Mouse (Mus musculus) kidney, embryonic 15.5 days (tissue): ENCODE measurements around the gene Cradd. TPM values are rescaled to one million over a fixed set of nuclear protein-coding genes. Genes with fewer than 3 reads are reported as not detected.

Experiments used
- ATAC-seq: fragments of 200-750 bp; cut with Nextera tagmentation; replicated peaks from 2 replicates; pipeline ENCODE4 v1.8.0; 2017; ENCODE audit warnings: moderate TSS enrichment; ENCODE audit not compliant: low FRiP score
- H3K27ac ChIP-seq: fragments of 300-500 bp; sonication (generic); 2 replicates; pipeline ENCODE4 v1.5.1; 2015; ENCODE audit warnings: mild to moderate bottlenecking, inconsistent platforms
- H3K27me3 ChIP-seq: fragments of 300-500 bp; sonication (generic); 2 replicates; pipeline ENCODE4 v1.6.1; 2015; ENCODE audit warnings: inconsistent platforms
- H3K36me3 ChIP-seq: fragments of 300-500 bp; sonication (generic); 2 replicates; pipeline ENCODE4 v1.6.1; 2015; ENCODE audit warnings: inconsistent platforms
- H3K4me1 ChIP-seq: fragments of 300-500 bp; sonication (generic); 2 replicates; pipeline ENCODE4 v1.6.1; 2015; ENCODE audit warnings: inconsistent platforms
- H3K4me2 ChIP-seq: fragments of 300-500 bp; sonication (generic); 2 replicates; pipeline ENCODE4 v1.6.1; 2015; ENCODE audit warnings: moderate library complexity, mild to moderate bottlenecking, inconsistent platforms
- H3K4me3 ChIP-seq: fragments of 300-500 bp; sonication (generic); replicated peaks from 2 replicates; pipeline ENCODE4 v1.5.1; 2015; ENCODE audit warnings: mild to moderate bottlenecking, inconsistent platforms
- H3K9ac ChIP-seq: fragments of 300-500 bp; sonication (generic); 2 replicates; pipeline ENCODE4 v1.6.1; 2015; ENCODE audit warnings: mild to moderate bottlenecking, inconsistent platforms
- H3K9me3 ChIP-seq: fragments of 300-500 bp; sonication (generic); replicated peaks from 2 replicates; pipeline ENCODE4 v1.6.1; 2016; ENCODE audit warnings: inconsistent platforms
- WGBS: fragments of 180-500 bp; shearing (Covaris S2); methylation state at CpG from one replicate; pipeline ENCODE4 v1.1.7; 2015; ENCODE audit warnings: mixed read lengths; 5-methylcytosine and 5-hydroxymethylcytosine counted together
- polyA plus RNA-seq: library from polyadenylated mRNA; unstranded; fragments of >200 nt; fragmentation: Nextera tagmentation; extraction: Ambion mirVana; gene quantifications from 2 replicates; pipeline ENCODE4 v1.2.1, GENCODE M21; 2015

The Cradd gene
- polyA plus RNA-seq, 1 experiment from 2014 or later, result 9.3 TPM

DNA sequence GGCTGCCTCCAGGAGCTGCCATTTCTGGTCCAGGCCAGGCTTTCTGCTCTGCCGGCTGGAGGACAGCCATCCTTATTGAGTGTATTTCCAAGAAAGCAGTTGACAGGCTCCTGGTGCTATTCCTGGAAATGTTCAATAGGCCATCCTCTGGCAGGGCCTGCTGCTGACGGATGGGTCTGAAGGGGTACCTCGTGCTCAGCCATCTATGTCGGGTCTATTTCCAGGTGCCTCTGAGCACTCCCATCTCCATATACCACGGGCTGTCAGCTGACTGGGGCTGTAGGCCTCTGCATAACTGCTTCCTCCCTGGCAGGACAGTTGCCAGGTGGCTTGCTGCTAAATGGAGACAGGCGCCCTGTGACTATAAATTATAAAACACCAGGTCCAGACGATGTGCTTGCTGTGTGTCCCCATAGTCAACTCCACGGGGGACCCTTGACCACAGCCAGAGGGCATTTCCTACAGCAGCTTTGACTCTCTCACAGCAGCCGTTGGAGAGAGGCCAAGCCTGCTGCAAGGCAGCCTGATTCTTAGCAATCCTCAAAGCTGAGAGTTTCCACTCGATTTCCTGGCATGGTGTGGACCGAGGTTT, 181.0 kb downstream of the Cradd start:
- Histone ChIP-seq H3K9ac (no peak overlapping the region), H3K9me3 (no peaks in the 10 kb centered on the region), H3K27ac (peak overlapping the region; percentile 42), H3K4me3 (no peak overlapping the region), H3K4me2 (0 out of 2 replicates have a peak overlapping the region, but pooled peaks have one; percentile 0), H3K4me1 (peaks cover 48% of the 10 kb centered on the region), H3K36me3 (no peaks in the 10 kb centered on the region), H3K27me3 (no peaks in the 10 kb centered on the region)
- peak; percentile 59 for ATAC-seq
- 15% methylated on average over 11 of the region's 11 CpGs for WGBS

DNA sequence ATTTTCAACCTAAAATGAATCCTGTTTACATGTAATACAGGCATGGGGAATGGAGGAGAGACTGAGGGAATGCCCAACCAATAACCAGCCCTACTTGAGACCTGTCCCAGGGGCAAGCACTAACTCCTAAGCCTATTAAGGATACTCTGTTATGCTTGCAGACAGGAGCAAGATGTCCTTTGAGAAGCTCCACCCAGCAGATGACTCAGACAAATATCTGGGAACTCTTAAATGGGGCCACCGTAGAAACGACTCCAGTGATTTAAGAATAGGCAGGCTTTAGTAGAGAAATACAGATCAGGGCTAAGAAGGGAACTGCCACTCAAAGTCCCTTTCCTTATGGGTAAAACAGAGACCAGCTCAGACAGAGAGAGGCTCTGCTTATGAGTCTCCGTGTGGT, 182.9 kb downstream of the Cradd start:
- Histone ChIP-seq H3K36me3 (no peaks in the 10 kb centered on the region), H3K27me3 (no peaks in the 10 kb centered on the region), H3K9ac (no peak overlapping the region), H3K4me2 (no peak overlapping the region), H3K4me3 (no peak overlapping the region), H3K4me1 (peaks cover 37% of the 10 kb centered on the region), H3K9me3 (no peaks in the 10 kb centered on the region), H3K27ac (no peak overlapping the region)
- 73% methylated on average over 3 of the region's 3 CpGs for WGBS
- no peak for ATAC-seq

DNA sequence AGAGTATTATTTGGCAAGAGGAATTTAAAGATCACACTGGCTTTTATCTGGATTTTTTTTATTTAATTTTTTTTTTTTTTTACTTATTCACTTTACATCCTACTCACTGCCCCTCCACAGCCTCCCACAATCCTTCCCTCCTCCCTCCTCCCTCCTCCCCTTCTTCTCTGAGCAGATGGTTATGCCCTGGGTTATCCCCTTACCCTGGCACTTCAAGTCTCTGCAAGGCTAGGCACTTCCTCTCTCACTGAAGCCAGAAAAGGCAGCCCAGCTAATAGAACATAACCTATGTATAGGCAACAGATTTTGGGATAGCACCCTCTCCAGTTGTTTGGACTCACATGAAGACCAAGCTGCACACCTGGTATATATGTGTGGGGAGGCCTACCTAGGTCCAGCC, 183.7 kb downstream of the Cradd start:
- no peak overlapping the region for H3K4me2 ChIP-seq
- H3K4me3 ChIP-seq, result no peak overlapping the region
- H3K9ac ChIP-seq, result no peak overlapping the region
- peaks cover 30% of the 10 kb centered on the region for H3K4me1 ChIP-seq
- H3K27ac ChIP-seq, result no peak overlapping the region
- ATAC-seq, result no peak
- H3K36me3 ChIP-seq, result no peaks in the 10 kb centered on the region
- H3K27me3 ChIP-seq, result no peaks in the 10 kb centered on the region
- no peaks in the 10 kb centered on the region for H3K9me3 ChIP-seq

DNA sequence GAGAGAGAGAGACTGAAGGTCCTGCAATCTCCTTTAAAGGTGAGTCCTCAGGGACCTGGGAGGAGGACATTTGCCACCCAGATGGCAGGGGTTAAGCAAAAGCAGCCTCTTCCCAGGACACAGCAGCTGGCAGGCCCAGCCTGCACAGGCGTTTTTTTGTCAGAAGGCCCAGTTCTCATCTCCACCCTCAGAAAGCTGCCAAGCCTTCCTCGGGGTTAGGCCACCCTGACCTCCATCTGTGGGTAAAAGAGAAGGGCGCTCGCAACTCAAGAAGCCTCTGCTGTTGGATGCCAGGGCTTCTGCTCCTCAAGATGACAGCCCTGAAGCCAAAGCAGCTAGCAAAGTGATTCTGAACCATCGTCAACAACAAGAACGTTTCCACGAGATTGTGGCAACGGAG, 184.3 kb downstream of the Cradd start:
- Histone ChIP-seq H3K36me3 (no peaks in the 10 kb centered on the region), H3K27ac (no peak overlapping the region), H3K9me3 (no peaks in the 10 kb centered on the region), H3K4me2 (no peak overlapping the region), H3K27me3 (no peaks in the 10 kb centered on the region), H3K4me3 (no peak overlapping the region), H3K9ac (no peak overlapping the region), H3K4me1 (peaks cover 25% of the 10 kb centered on the region)
- 69% methylated on average over 8 of the region's 8 CpGs for WGBS
- no peak for ATAC-seq

DNA sequence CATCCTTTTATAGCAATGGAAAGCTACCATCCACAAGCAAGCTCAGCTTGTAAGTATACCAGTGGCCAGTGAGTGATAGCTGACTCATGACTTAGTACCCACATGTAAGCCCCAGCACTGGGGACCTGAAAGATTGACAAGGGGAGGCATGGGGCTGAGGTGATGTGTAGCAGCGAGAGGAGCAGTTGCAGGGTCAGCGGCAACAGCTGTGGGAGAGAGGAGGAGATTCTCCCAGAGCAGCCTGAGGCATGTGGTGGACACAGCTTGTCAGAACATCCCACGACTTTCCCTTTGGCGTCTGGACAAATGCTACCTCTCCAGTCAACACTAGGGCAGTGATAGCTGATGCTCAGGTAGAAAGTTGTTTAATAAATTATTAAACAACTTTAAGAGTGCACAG, 190.9 kb downstream of the Cradd start:
- no peak overlapping the region for H3K4me3 ChIP-seq
- no peaks in the 10 kb centered on the region for H3K27me3 ChIP-seq
- 74% methylated on average over 4 of the region's 4 CpGs for WGBS
- H3K9me3 ChIP-seq, result no peaks in the 10 kb centered on the region
- no peak overlapping the region for H3K9ac ChIP-seq
- ATAC-seq, result no peak
- H3K4me2 ChIP-seq, result no peak overlapping the region
- H3K36me3 ChIP-seq, result no peaks in the 10 kb centered on the region
- H3K27ac ChIP-seq, result no peak overlapping the region
- H3K4me1 ChIP-seq, result no peaks in the 10 kb centered on the region

Other genes with a start within 250 kb of the Cradd start
- 26.2 and 28.5 TPM in 2 replicates for gene Socs2, start 93.0 kb upstream of the Cradd start, polyA plus RNA-seq
- gene Mrpl42, start 177.8 kb upstream of the Cradd start, polyA plus RNA-seq, result 337 and 354 TPM in 2 replicates
- 347 and 381 TPM in 2 replicates for gene Ube2n, start 191.0 kb upstream of the Cradd start, polyA plus RNA-seq
- gene Nudt4, start 240.0 kb upstream of the Cradd start, polyA plus RNA-seq, result 113 and 125 TPM in 2 replicates